Mouse (Mus musculus) liver, embryonic 13.5 days (tissue): Measurements from ENCODE around the gene Cyp2ab1. TPM values are rescaled to one million over a fixed set of nuclear protein-coding genes. Genes with fewer than 3 reads are reported as not detected.

Experiments
- ATAC-seq: fragments of 200-750 bp; cut with Nextera tagmentation; 2 replicates; pipeline ENCODE4 v1.8.0; 2017; ENCODE audit warnings: low read depth, mild to moderate bottlenecking, moderate number of reproducible peaks, moderate library complexity
- DNase-seq: peaks from one replicate; pipeline ENCODE4 v3.0.0; 2022
- H3K27ac ChIP-seq: fragments of 300-500 bp; sonication (generic); 2 replicates; pipeline ENCODE4 v1.5.1; 2015; ENCODE audit warnings: moderate library complexity, mild to moderate bottlenecking, inconsistent platforms
- H3K27me3 ChIP-seq: fragments of 300-500 bp; sonication (generic); 2 replicates; pipeline ENCODE4 v1.6.1; 2015; ENCODE audit warnings: mild to moderate bottlenecking, inconsistent platforms
- H3K36me3 ChIP-seq: fragments of 300-500 bp; sonication (generic); 2 replicates; pipeline ENCODE4 v1.6.1; 2015; ENCODE audit warnings: mild to moderate bottlenecking, inconsistent platforms
- H3K4me1 ChIP-seq: fragments of 300-500 bp; sonication (generic); replicated peaks from 2 replicates; pipeline ENCODE4 v1.6.1; 2015; ENCODE audit warnings: inconsistent platforms
- H3K4me2 ChIP-seq: fragments of 300-500 bp; sonication (generic); 2 replicates; pipeline ENCODE4 v1.6.1; 2015; ENCODE audit warnings: inconsistent platforms, mild to moderate bottlenecking, moderate library complexity
- H3K4me3 ChIP-seq: fragments of 300-500 bp; sonication (generic); replicated peaks from 2 replicates; pipeline ENCODE4 v1.5.1; 2015; ENCODE audit warnings: mild to moderate bottlenecking, inconsistent platforms
- H3K9ac ChIP-seq: fragments of 300-500 bp; sonication (generic); 2 replicates; pipeline ENCODE4 v1.6.1; 2015; ENCODE audit warnings: mild to moderate bottlenecking, inconsistent platforms
- H3K9me3 ChIP-seq: fragments of 300-500 bp; sonication (generic); replicated peaks from 2 replicates; pipeline ENCODE4 v1.6.1; 2016; ENCODE audit warnings: inconsistent platforms
- WGBS: fragments of 180-500 bp; shearing (Covaris S2); methylation state at CpG from one replicate; pipeline ENCODE4 v1.1.7; 2015; ENCODE audit not compliant: insufficient replicate concordance; 5-methylcytosine and 5-hydroxymethylcytosine counted together
- polyA plus RNA-seq: library from polyadenylated mRNA; unstranded; fragments of >200 nt; fragmentation: Nextera tagmentation; extraction: Ambion mirVana; gene quantifications from 2 replicates; pipeline ENCODE4 v1.2.1, GENCODE M21; 2015

The Cyp2ab1 gene
- polyA plus RNA-seq, 1 experiment from 2014 or later, result not detected

DNA sequence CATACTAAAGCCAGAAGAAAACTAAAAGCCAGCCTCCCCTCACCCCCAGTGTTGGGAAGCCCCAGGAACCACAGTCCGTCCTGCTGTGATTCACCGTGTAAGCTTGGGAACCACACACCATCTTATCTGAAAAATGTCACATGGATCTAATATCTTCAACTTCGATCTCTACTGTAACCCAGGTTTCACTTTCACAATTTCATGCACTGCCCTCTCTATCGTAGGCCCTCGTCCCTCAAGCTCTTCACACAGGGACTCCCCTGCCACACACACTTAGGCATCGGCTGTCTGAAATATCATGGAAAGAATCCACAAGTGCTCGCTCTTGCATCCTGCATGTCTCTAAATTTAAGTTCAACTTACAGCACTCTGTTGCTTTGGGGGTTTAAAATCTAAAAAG, 60.1 kb downstream of the Cyp2ab1 start:
- 58% methylated on average over 7 of the region's 7 CpGs for WGBS
- ATAC-seq, result no peak
- no peaks in the 10 kb centered on the region for H3K36me3 ChIP-seq

More for the DNA sequence above, 60.1 kb downstream of the Cyp2ab1 start:
- no peak overlapping the region for H3K9ac ChIP-seq
- DNase-seq, result no peak
- no peaks in the 10 kb centered on the region for H3K9me3 ChIP-seq
- H3K4me2 ChIP-seq, result no peak overlapping the region
- H3K4me1 ChIP-seq, result no peaks in the 10 kb centered on the region
- no peaks in the 10 kb centered on the region for H3K27me3 ChIP-seq
- H3K27ac ChIP-seq, result no peak overlapping the region
- no peak overlapping the region for H3K4me3 ChIP-seq

Other genes starting within 250 kb of the Cyp2ab1 start
- 3.5 and 4.4 TPM in 2 replicates for gene Klhl24, start 227.9 kb downstream of the Cyp2ab1 start, polyA plus RNA-seq
- gene Yeats2, start 184.3 kb downstream of the Cyp2ab1 start, polyA plus RNA-seq, result 4.1 and 5.5 TPM in 2 replicates
- 0.06 TPM in 2 replicates for gene Map6d1, start 84.0 kb downstream of the Cyp2ab1 start, polyA plus RNA-seq
- 53.8 and 63.7 TPM in 2 replicates for gene Parl, start 23.0 kb downstream of the Cyp2ab1 start, polyA plus RNA-seq
- 16.0 and 17.8 TPM in 2 replicates for gene Abcc5, start 101.0 kb upstream of the Cyp2ab1 start, polyA plus RNA-seq
- gene Eif2b5, start 173.4 kb upstream of the Cyp2ab1 start, polyA plus RNA-seq, result 71.1 and 75.5 TPM in 2 replicates
- gene Dvl3, start 191.6 kb upstream of the Cyp2ab1 start, polyA plus RNA-seq, result 3.7 and 4.8 TPM in 2 replicates
- 413 and 466 TPM in 2 replicates for gene Ap2m1, start 210.1 kb upstream of the Cyp2ab1 start, polyA plus RNA-seq
- 27.0 and 27.9 TPM in 2 replicates for gene Abcf3, start 223.2 kb upstream of the Cyp2ab1 start, polyA plus RNA-seq